Mouse (Mus musculus) C2C12 (cell line): ENCODE results near the gene Uhrf1. TPM values are rescaled to one million over a fixed set of nuclear protein-coding genes. Genes with fewer than 3 reads are reported as not detected.

Source experiments
- H3K27me3 ChIP-seq: one replicate; pipeline ENCODE4 v1.6.1; 2011; ENCODE audit not compliant: control insufficient read depth, insufficient read depth, insufficient read length
- H3K36me3 ChIP-seq: one replicate; pipeline ENCODE4 v1.6.1; 2011; ENCODE audit not compliant: control insufficient read depth, insufficient read depth
- H3K4me3 ChIP-seq: one replicate; pipeline ENCODE4 v1.5.1; 2011; ENCODE audit warnings: mild to moderate bottlenecking, control low read depth; ENCODE audit not compliant: poor library complexity, insufficient read depth, severe bottlenecking
- H3K79me2 ChIP-seq: one replicate; pipeline ENCODE4 v1.6.1; 2011; ENCODE audit not compliant: control insufficient read depth, insufficient read depth
- H3K79me3 ChIP-seq: one replicate; pipeline ENCODE4 v1.6.1; 2011; ENCODE audit warnings: low read depth, control low read depth
- H3ac ChIP-seq: one replicate; pipeline ENCODE3; 2011; ENCODE audit warnings: low read depth; ENCODE audit not compliant: control insufficient read depth, insufficient read length
- CEBPB ChIP-seq: IDR thresholded peaks from one replicate; pipeline ENCODE4 v1.6.1; 2011; ENCODE audit warnings: low read depth, mild to moderate bottlenecking, control low read depth, moderate library complexity
- CTCF ChIP-seq: IDR thresholded peaks from one replicate; pipeline ENCODE4 v1.5.1; 2011; ENCODE audit not compliant: control insufficient read depth, insufficient read depth, insufficient read length
- FOSL1 ChIP-seq: IDR thresholded peaks from one replicate; pipeline ENCODE4 v1.8.0; 2011; ENCODE audit warnings: mild to moderate bottlenecking, low read length; ENCODE audit not compliant: poor library complexity, insufficient read depth, severe bottlenecking
- MAX ChIP-seq: IDR thresholded peaks from one replicate; pipeline ENCODE4 v1.6.1; 2011; ENCODE audit warnings: mild to moderate bottlenecking, control low read depth
- MYOD1 ChIP-seq: IDR thresholded peaks from one replicate; pipeline ENCODE4 v1.6.1; 2011; ENCODE audit warnings: low read depth; ENCODE audit not compliant: control insufficient read depth, insufficient read length
- MYOG ChIP-seq: IDR thresholded peaks from one replicate; pipeline ENCODE4 v1.6.1; 2011; ENCODE audit not compliant: control insufficient read depth, insufficient read length; ENCODE audit errors: extremely low read depth
- USF1 ChIP-seq: IDR thresholded peaks from one replicate; pipeline ENCODE4 v1.6.1; 2011; ENCODE audit warnings: low read depth, mild to moderate bottlenecking, control low read depth, moderate library complexity
- polyA plus RNA-seq: library from polyadenylated mRNA; unstranded; fragments of >200 nt; fragmentation: generic; extraction: Trizol; gene quantifications from one replicate; pipeline ENCODE4 v1.2.1, GENCODE M21; 2012; ENCODE audit warnings: missing spikeins

Gene Uhrf1
- polyA plus RNA-seq, 1 experiment = 93.0 TPM

- TF ChIP-seq CTCF = no peak
- no peak for TF ChIP-seq CEBPB
- TF ChIP-seq FOSL1 = no peak
- TF ChIP-seq USF1 = no peak
- TF ChIP-seq MAX = no peak
- TF ChIP-seq MYOD1 = no peak
- no peak for TF ChIP-seq MYOG
- Histone ChIP-seq H3ac (no peak overlapping the region), H3K79me2 (peaks cover 8% of the 10 kb centered on the region), H3K27me3 (no peaks in the 10 kb centered on the region), H3K4me3 (no peak overlapping the region), H3K36me3 (no peaks in the 10 kb centered on the region), H3K79me3 (no peaks in the 10 kb centered on the region)
Observed at GRCm38 (mm10) chr17:56293291-56293690, 9.8 kb upstream of the Uhrf1 start.

- no peak overlapping the region for H3K4me3 ChIP-seq
- no peaks in the 10 kb centered on the region for H3K27me3 ChIP-seq
- no peaks in the 10 kb centered on the region for H3K36me3 ChIP-seq
- TF ChIP-seq USF1 = no peak
- TF ChIP-seq MYOD1 = no peak
- no peak for TF ChIP-seq MAX
- no peak for TF ChIP-seq CEBPB
- TF ChIP-seq CTCF = no peak
- TF ChIP-seq MYOG = no peak
- no peak for TF ChIP-seq FOSL1
- H3ac ChIP-seq = no peak overlapping the region
- H3K79me3 ChIP-seq = no peaks in the 10 kb centered on the region
- H3K79me2 ChIP-seq = no peaks in the 10 kb centered on the region
Observed at GRCm38 (mm10) chr17:56294241-56294640, 8.9 kb upstream of the Uhrf1 start.

DNA sequence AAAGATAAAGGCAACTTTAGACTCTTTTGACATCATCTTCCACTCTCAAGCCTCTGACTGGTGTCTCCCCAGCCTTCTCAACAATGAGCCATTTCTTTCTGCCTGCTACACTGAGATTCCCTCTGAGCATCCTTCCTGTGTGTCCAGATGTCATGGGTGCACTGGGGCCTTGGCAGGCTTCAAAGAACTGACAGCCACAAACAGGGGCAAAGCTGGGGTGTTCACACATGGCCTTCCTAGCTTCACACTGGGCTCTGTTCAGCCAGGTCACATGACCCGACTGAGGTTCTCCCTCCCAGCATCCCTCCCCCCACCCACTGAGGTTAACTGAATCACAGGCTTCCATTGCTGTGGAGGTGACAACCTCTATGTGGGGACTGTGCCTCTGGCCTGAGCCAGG is 6.9 kb upstream of the Uhrf1 start:
- H3ac ChIP-seq = no peak overlapping the region
- H3K27me3 ChIP-seq = no peaks in the 10 kb centered on the region
- no peak for TF ChIP-seq FOSL1
- peak; percentile 22 for TF ChIP-seq USF1
- no peaks in the 10 kb centered on the region for H3K36me3 ChIP-seq
- H3K79me3 ChIP-seq = no peaks in the 10 kb centered on the region
- no peaks in the 10 kb centered on the region for H3K79me2 ChIP-seq
- H3K4me3 ChIP-seq = no peak overlapping the region

- no peak overlapping the region for H3K4me3 ChIP-seq
- TF ChIP-seq FOSL1 (no peak), CTCF (no peak), MYOD1 (no peak), MYOG (no peak), MAX (no peak), USF1 (no peak), CEBPB (no peak)
- no peaks in the 10 kb centered on the region for H3K27me3 ChIP-seq
- no peaks in the 10 kb centered on the region for H3K79me3 ChIP-seq
- no peaks in the 10 kb centered on the region for H3K79me2 ChIP-seq
- H3K36me3 ChIP-seq = no peaks in the 10 kb centered on the region
- no peak overlapping the region for H3ac ChIP-seq
Observed at GRCm38 (mm10) chr17:56298238-56298637, 4.9 kb upstream of the Uhrf1 start.

GRCm38 (mm10) chr17:56300186-56300585 is 2.9 kb upstream of the Uhrf1 start, which contains the start of gene Arrdc5:
Arrdc5 (minus strand) TSS chr17:56300286.
- no peak within 1 kb of the TSS for H3ac ChIP-seq
- H3K27me3 ChIP-seq = no peaks in the 10 kb centered on the region
- peaks cover 4% of the 10 kb centered on the region for H3K36me3 ChIP-seq
- H3K79me2 ChIP-seq = peaks cover 12% of the 10 kb centered on the region
- no peak within 1 kb of the TSS for H3K4me3 ChIP-seq
- TF ChIP-seq USF1 = no peak
- TF ChIP-seq FOSL1 = no peak
- no peak for TF ChIP-seq MAX
- TF ChIP-seq MYOD1 = no peak
- no peak for TF ChIP-seq CEBPB
- no peak for TF ChIP-seq MYOG
- no peak for TF ChIP-seq CTCF
- H3K79me3 ChIP-seq = peaks cover 8% of the 10 kb centered on the region

- H3K36me3 ChIP-seq = peaks cover 25% of the 10 kb centered on the region
- H3K4me3 ChIP-seq = no peak overlapping the region
- no peaks in the 10 kb centered on the region for H3K27me3 ChIP-seq
- TF ChIP-seq MYOG (no peak), USF1 (no peak), MYOD1 (no peak), CTCF (no peak), MAX (no peak), FOSL1 (no peak), CEBPB (no peak)
- peaks cover 35% of the 10 kb centered on the region for H3K79me2 ChIP-seq
- no peak overlapping the region for H3ac ChIP-seq
- peaks cover 31% of the 10 kb centered on the region for H3K79me3 ChIP-seq
Observed at GRCm38 (mm10) chr17:56302363-56302996, 641 bp upstream of the Uhrf1 start.
